Mouse (Mus musculus) stomach, embryonic 14.5 days (tissue): ENCODE data around the gene Rad51c. TPM values are rescaled to one million over a fixed set of nuclear protein-coding genes. Genes with fewer than 3 reads are reported as not detected.

ENCODE experiments used
- polyA plus RNA-seq: library from polyadenylated mRNA; unstranded; fragments of >200 nt; fragmentation: Nextera tagmentation; extraction: Ambion mirVana; gene quantifications from 2 replicates; pipeline ENCODE4 v1.2.1, GENCODE M21; 2014

Gene Rad51c
- polyA plus RNA-seq, 1 experiment from 2014 or later, result 6.0 TPM

Other genes starting within 250 kb of the Rad51c start
- 2.7 and 3.1 TPM in 2 replicates for gene Ppm1e, start 45.9 kb downstream of the Rad51c start, polyA plus RNA-seq
- not detected in 2 replicates for gene Tex14, start 111 bp upstream of the Rad51c start, polyA plus RNA-seq
- not detected in 2 replicates for gene Gm11492, start 161.7 kb upstream of the Rad51c start, polyA plus RNA-seq
- gene Sept4, start 163.9 kb upstream of the Rad51c start, polyA plus RNA-seq, result 15.7 and 15.8 TPM in 2 replicates
- gene Mtmr4, start 187.2 kb upstream of the Rad51c start, polyA plus RNA-seq, result 30.5 and 32.0 TPM in 2 replicates
- 0.21 and 0.41 TPM in 2 replicates for gene Hsf5, start 212.2 kb upstream of the Rad51c start, polyA plus RNA-seq